Comparison of ENCODE assay signal across 9 mouse cellular contexts in genomic region chr5:122527761-122528160, GRCm38 (mm10). TPM values are rescaled to one million over a fixed set of nuclear protein-coding genes. Genes with fewer than 3 reads are reported as not detected.
DNase-seq lines count a peak whose midpoint lies in the region; ATAC-seq and TF ChIP-seq lines count a peak whose summit lies in the region.
"Had no signal": no experiment of that assay in that cellular context is flagged by ENCODE, and none has a peak within 500 bp of the region (broad histone marks: within the 10 kb centered on the region; RNA-seq: fewer than 3 reads in every experiment).

No protein-coding gene starts in this region.

- peak overlapping the region; percentile 76 for H3K27ac ChIP-seq in forebrain, embryonic 10.5 days
- no peak overlapping the region for H3K27ac ChIP-seq in forebrain, embryonic 12.5 days
- H3K27ac ChIP-seq in midbrain, postnatal 0 days (ENCODE audit: low read depth, low read length) = 0 out of 2 replicates have a peak overlapping the region, but pooled peaks have one; percentile 18
- no peak overlapping the region for H3K27ac ChIP-seq in midbrain, embryonic 11.5 days (ENCODE audit: low read depth, low read length)
- H3K27ac ChIP-seq in intestine, postnatal 0 days (ENCODE audit: low read depth, low read length) = no peak overlapping the region
- H3K27ac ChIP-seq in stomach, postnatal 0 days (replicated peaks) = peak overlapping the region; percentile 96

- H3K27me3 ChIP-seq in forebrain, embryonic 10.5 days (ENCODE audit: poor library complexity, severe bottlenecking) = no peaks in the 10 kb centered on the region
- H3K27me3 ChIP-seq in forebrain, embryonic 12.5 days = no peaks in the 10 kb centered on the region
- no peaks in the 10 kb centered on the region for H3K27me3 ChIP-seq in midbrain, postnatal 0 days (ENCODE audit: insufficient read depth, low read length)
- no peaks in the 10 kb centered on the region for H3K27me3 ChIP-seq in midbrain, embryonic 11.5 days (ENCODE audit: control insufficient read depth, insufficient read depth, low read length)
- H3K27me3 ChIP-seq in intestine, postnatal 0 days (replicated peaks; ENCODE audit: control insufficient read depth, insufficient read depth, low read length) = no peaks in the 10 kb centered on the region
- H3K27me3 ChIP-seq in stomach, postnatal 0 days (ENCODE audit: control insufficient read depth, insufficient read depth, low read length) = no peaks in the 10 kb centered on the region

- no peak overlapping the region for H3K4me3 ChIP-seq in forebrain, embryonic 10.5 days
- H3K4me3 ChIP-seq in forebrain, embryonic 12.5 days (replicated peaks) = no peak overlapping the region
- no peak overlapping the region for H3K4me3 ChIP-seq in midbrain, postnatal 0 days (ENCODE audit: low read depth, low read length)
- H3K4me3 ChIP-seq in midbrain, embryonic 11.5 days (ENCODE audit: low read depth, low read length) = no peak overlapping the region
- no peak overlapping the region for H3K4me3 ChIP-seq in intestine, postnatal 0 days (ENCODE audit: low read depth, low read length)
- H3K4me3 ChIP-seq in stomach, postnatal 0 days (ENCODE audit: low read depth, low read length) = no peak overlapping the region

- 62% methylated on average over 11 of the region's 11 CpGs for WGBS in forebrain, embryonic 10.5 days
- 68% methylated on average over 11 of the region's 11 CpGs for WGBS in forebrain, embryonic 12.5 days
- WGBS in midbrain, postnatal 0 days = 62% methylated on average over 11 of the region's 11 CpGs
- WGBS in midbrain, embryonic 11.5 days = 67% methylated on average over 11 of the region's 11 CpGs
- 40% methylated on average over 11 of the region's 11 CpGs for WGBS in intestine, postnatal 0 days
- WGBS in stomach, postnatal 0 days = 28% methylated on average over 11 of the region's 11 CpGs

- H3K4me2 ChIP-seq in forebrain, embryonic 12.5 days = no peak overlapping the region
- H3K4me2 ChIP-seq in midbrain, postnatal 0 days (ENCODE audit: low read depth, low read length, poor library complexity, severe bottlenecking) = no peak overlapping the region
- no peak overlapping the region for H3K4me2 ChIP-seq in midbrain, embryonic 11.5 days
- H3K4me2 ChIP-seq in intestine, postnatal 0 days (replicated peaks; ENCODE audit: low read depth) = 0 out of 2 replicates have a peak overlapping the region, but pooled peaks have one; percentile 18
- no peak overlapping the region for H3K4me2 ChIP-seq in stomach, postnatal 0 days (replicated peaks; ENCODE audit: low read depth)

- no peaks in the 10 kb centered on the region for H3K9me3 ChIP-seq in forebrain, embryonic 10.5 days
- no peaks in the 10 kb centered on the region for H3K9me3 ChIP-seq in forebrain, embryonic 12.5 days
- no peaks in the 10 kb centered on the region for H3K9me3 ChIP-seq in midbrain, postnatal 0 days (ENCODE audit: low read length)
- H3K9me3 ChIP-seq in midbrain, embryonic 11.5 days (ENCODE audit: control insufficient read depth, low read length) = no peaks in the 10 kb centered on the region
- H3K9me3 ChIP-seq in intestine, postnatal 0 days (ENCODE audit: control insufficient read depth) = no peaks in the 10 kb centered on the region
- no peaks in the 10 kb centered on the region for H3K9me3 ChIP-seq in stomach, postnatal 0 days (ENCODE audit: control insufficient read depth, low read length)

- no peak for DNase-seq in forebrain, embryonic 10.5 days (ENCODE audit: extremely low spot score, low spot score)
- no peak for DNase-seq in midbrain, postnatal 0 days (ENCODE audit: low spot score)
- no peak for DNase-seq in midbrain, embryonic 11.5 days (ENCODE audit: low spot score, missing footprints)
- DNase-seq in stomach, postnatal 0 days (ENCODE audit: low spot score) = no peak
- DNase-seq in thymus, adult 18-20 months = no peak
- DNase-seq in Muller cell, postnatal 12 days (ENCODE audit: inconsistent ontology term) = no peak

- no peak for TF ChIP-seq EP300 in stomach, postnatal 0 days (optimal IDR thresholded peaks at IDR 0.05)

- no peak overlapping the region for H3K9ac ChIP-seq in forebrain, embryonic 12.5 days
- no peak overlapping the region for H3K9ac ChIP-seq in midbrain, postnatal 0 days (replicated peaks; ENCODE audit: low read length, poor library complexity, severe bottlenecking)
- no peak overlapping the region for H3K9ac ChIP-seq in midbrain, embryonic 11.5 days (ENCODE audit: low read length)
- H3K9ac ChIP-seq in intestine, postnatal 0 days (ENCODE audit: low read depth, low read length) = 0 out of 2 replicates have a peak overlapping the region, but pooled peaks have one; percentile 17
- H3K9ac ChIP-seq in stomach, postnatal 0 days (ENCODE audit: low read length) = no peak overlapping the region; the same call in 1 of the 2 replicates

- peaks cover 54% of the 10 kb centered on the region for H3K4me1 ChIP-seq in forebrain, embryonic 10.5 days
- 0 out of 2 replicates have a peak, but pooled peaks cover 12% of the 10 kb centered on the region for H3K4me1 ChIP-seq in forebrain, embryonic 12.5 days
- H3K4me1 ChIP-seq in midbrain, postnatal 0 days (ENCODE audit: insufficient read depth, low read length) = no peaks in the 10 kb centered on the region
- H3K4me1 ChIP-seq in midbrain, embryonic 11.5 days (ENCODE audit: control insufficient read depth, insufficient read depth, low read length) = 0 out of 2 replicates have a peak, but pooled peaks cover 2% of the 10 kb centered on the region
- H3K4me1 ChIP-seq in intestine, postnatal 0 days (replicated peaks; ENCODE audit: control insufficient read depth, insufficient read depth, low read length) = peaks cover 30% of the 10 kb centered on the region; the same call in 1 of the 2 replicates
- H3K4me1 ChIP-seq in stomach, postnatal 0 days (replicated peaks; ENCODE audit: control insufficient read depth, insufficient read depth) = peaks cover 44% of the 10 kb centered on the region

- TF ChIP-seq CTCF in midbrain, postnatal 0 days (IDR thresholded peaks at IDR 0.05) = no peak
- no peak for TF ChIP-seq CTCF in intestine, postnatal 0 days (IDR thresholded peaks at IDR 0.05; ENCODE audit: low read depth)
- no peak for TF ChIP-seq CTCF in stomach, postnatal 0 days (IDR thresholded peaks at IDR 0.05; ENCODE audit: low read depth)

- peaks cover 9% of the 10 kb centered on the region for H3K36me3 ChIP-seq in forebrain, embryonic 10.5 days (replicated peaks)
- H3K36me3 ChIP-seq in forebrain, embryonic 12.5 days (replicated peaks) = peaks cover 3% of the 10 kb centered on the region; the same call in 1 of the 2 replicates
- H3K36me3 ChIP-seq in midbrain, postnatal 0 days (ENCODE audit: insufficient read depth, low read length) = no peaks in the 10 kb centered on the region
- no peaks in the 10 kb centered on the region for H3K36me3 ChIP-seq in midbrain, embryonic 11.5 days (ENCODE audit: control insufficient read depth, insufficient read depth, low read length)
- no peaks in the 10 kb centered on the region for H3K36me3 ChIP-seq in intestine, postnatal 0 days (ENCODE audit: control insufficient read depth, insufficient read depth)
- no peaks in the 10 kb centered on the region for H3K36me3 ChIP-seq in stomach, postnatal 0 days (ENCODE audit: control insufficient read depth, insufficient read depth, low read length)

- ATAC-seq in forebrain, embryonic 12.5 days (ENCODE audit: low FRiP score) = no peak
- no peak for ATAC-seq in midbrain, postnatal 0 days (ENCODE audit: low FRiP score)
- no peak for ATAC-seq in midbrain, embryonic 11.5 days (ENCODE audit: low FRiP score)
- no peak for ATAC-seq in intestine, postnatal 0 days
- ATAC-seq in stomach, postnatal 0 days (ENCODE audit: low FRiP score, low TSS enrichment) = no peak
- ATAC-seq: forebrain, embryonic 14.5 days had no signal

RNA-seq across cellular contexts. Expression of gene Atp2a2, which starts 25.7 kb away (rescaled TPM):
- polyA plus RNA-seq in forebrain, embryonic 10.5 days (2016; fragmentation: Nextera tagmentation; extraction: Ambion mirVana) = 34.8 and 37.6 TPM in 2 replicates
- 57.9 and 61.2 TPM in 2 replicates for polyA plus RNA-seq in forebrain, embryonic 12.5 days (2016; fragmentation: Nextera tagmentation; extraction: Ambion mirVana)
- 202 and 210 TPM in 2 replicates for total RNA-seq in midbrain, postnatal 0 days (2014; rRNA removed)
- 40.4 and 45.2 TPM in 2 replicates for polyA plus RNA-seq in midbrain, postnatal 0 days (2015; fragmentation: Nextera tagmentation; extraction: Ambion mirVana)
- polyA plus RNA-seq in midbrain, embryonic 11.5 days (2014; fragmentation: Nextera tagmentation; extraction: Ambion mirVana) = 43.4 and 45.8 TPM in 2 replicates
- 26.1 and 27.3 TPM in 2 replicates for polyA plus RNA-seq in intestine, postnatal 0 days (2015; fragmentation: Nextera tagmentation; extraction: Ambion mirVana)
- 24.0 and 27.0 TPM in 2 replicates for polyA plus RNA-seq in stomach, postnatal 0 days (2015; fragmentation: Nextera tagmentation; extraction: Ambion mirVana)

Comparison
In these comparisons a context has a peak if more than half of its experiments do, and no peak if none do; other contexts are left out.
1. H3K27ac ChIP-seq: peak in forebrain, embryonic 10.5 days (single experiment), midbrain, postnatal 0 days (single experiment) and stomach, postnatal 0 days (single experiment); none in forebrain, embryonic 12.5 days (single experiment), midbrain, embryonic 11.5 days (single experiment) and intestine, postnatal 0 days (single experiment).